Comparison of ENCODE assay signal across 8 mouse cellular contexts in the genomic region with DNA sequence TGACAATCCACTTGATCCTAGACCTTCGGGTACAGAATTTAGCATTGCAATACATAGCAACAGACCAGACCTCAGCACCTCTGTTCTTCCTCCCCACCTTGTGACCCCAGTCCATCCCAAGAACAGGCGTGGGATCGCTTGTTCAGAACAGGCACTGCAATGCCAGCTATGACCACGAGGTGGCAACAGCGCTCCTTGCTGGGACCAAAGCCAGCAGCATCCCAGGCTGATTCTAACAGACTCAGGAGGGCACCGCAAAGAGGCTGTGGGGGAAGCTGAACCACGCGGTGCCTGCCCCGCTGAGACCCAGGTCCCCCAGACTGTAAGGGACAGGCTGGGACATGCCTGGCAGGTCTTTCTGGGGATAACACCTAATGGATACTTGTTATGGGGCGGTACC. TPM values are rescaled to one million over a fixed set of nuclear protein-coding genes. Genes with fewer than 3 reads are reported as not detected.
DNase-seq lines count a peak whose midpoint lies in the region; ATAC-seq and TF ChIP-seq lines count a peak whose summit lies in the region.

No protein-coding gene starts in this region.

- no peaks in the 10 kb centered on the region for H3K36me3 ChIP-seq in C2C12 (ENCODE audit: control insufficient read depth, insufficient read depth)
- no peaks in the 10 kb centered on the region for H3K36me3 ChIP-seq in embryonic facial prominence, embryonic 15.5 days
- no peaks in the 10 kb centered on the region for H3K36me3 ChIP-seq in heart, embryonic 13.5 days
- H3K36me3 ChIP-seq in kidney, postnatal 0 days (ENCODE audit: insufficient read depth, low read length), result no peaks in the 10 kb centered on the region
- H3K36me3 ChIP-seq in liver, embryonic 12.5 days, result no peaks in the 10 kb centered on the region
- no peaks in the 10 kb centered on the region for H3K36me3 ChIP-seq in stomach, embryonic 15.5 days

- peak; percentile 86 for DNase-seq in kidney, postnatal 0 days (ENCODE audit: low spot score)
- peak; percentile 97 for DNase-seq in neural tube, embryonic 10.5 days (ENCODE audit: extremely low spot score, low spot score)

- no peaks in the 10 kb centered on the region for H3K27me3 ChIP-seq in C2C12 (ENCODE audit: control insufficient read depth, insufficient read depth, insufficient read length)
- H3K27me3 ChIP-seq in embryonic facial prominence, embryonic 15.5 days, result no peaks in the 10 kb centered on the region
- H3K27me3 ChIP-seq in heart, embryonic 13.5 days (replicated peaks), result no peaks in the 10 kb centered on the region
- no peaks in the 10 kb centered on the region for H3K27me3 ChIP-seq in kidney, postnatal 0 days (ENCODE audit: insufficient read depth, low read length)
- peaks cover 7% of the 10 kb centered on the region; the same call in 1 of the 2 replicates for H3K27me3 ChIP-seq in liver, embryonic 12.5 days (replicated peaks)
- no peaks in the 10 kb centered on the region for H3K27me3 ChIP-seq in stomach, embryonic 15.5 days (replicated peaks)

- no peaks in the 10 kb centered on the region for H3K79me2 ChIP-seq in C2C12 (ENCODE audit: control insufficient read depth, insufficient read depth)

- H3K9ac ChIP-seq in embryonic facial prominence, embryonic 15.5 days, result no peak overlapping the region
- no peak overlapping the region for H3K9ac ChIP-seq in heart, embryonic 13.5 days
- no peak overlapping the region for H3K9ac ChIP-seq in kidney, postnatal 0 days (ENCODE audit: low read depth, low read length)
- no peak overlapping the region for H3K9ac ChIP-seq in liver, embryonic 12.5 days
- H3K9ac ChIP-seq in stomach, embryonic 15.5 days, result no peak overlapping the region

- no peak overlapping the region for H3ac ChIP-seq in C2C12 (ENCODE audit: control insufficient read depth, insufficient read length, low read depth)

- no peaks in the 10 kb centered on the region for H3K4me1 ChIP-seq in bone marrow, adult 2 months (ENCODE audit: control insufficient read depth, insufficient read depth, low read length)
- peaks cover 4% of the 10 kb centered on the region for H3K4me1 ChIP-seq in embryonic facial prominence, embryonic 15.5 days
- H3K4me1 ChIP-seq in heart, embryonic 13.5 days, result peaks cover 3% of the 10 kb centered on the region
- H3K4me1 ChIP-seq in kidney, postnatal 0 days (replicated peaks; ENCODE audit: insufficient read depth, low read length), result no peaks in the 10 kb centered on the region
- H3K4me1 ChIP-seq in liver, embryonic 12.5 days, result peaks cover 17% of the 10 kb centered on the region
- H3K4me1 ChIP-seq in stomach, embryonic 15.5 days, result peaks cover 2% of the 10 kb centered on the region; the same call in 1 of the 2 replicates

- H3K79me3 ChIP-seq in C2C12 (ENCODE audit: low read depth), result no peaks in the 10 kb centered on the region

- H3K9me3 ChIP-seq in embryonic facial prominence, embryonic 15.5 days (replicated peaks), result no peaks in the 10 kb centered on the region
- H3K9me3 ChIP-seq in heart, embryonic 13.5 days, result no peaks in the 10 kb centered on the region
- H3K9me3 ChIP-seq in kidney, postnatal 0 days (replicated peaks; ENCODE audit: low read length), result no peaks in the 10 kb centered on the region
- H3K9me3 ChIP-seq in liver, embryonic 12.5 days (replicated peaks), result no peaks in the 10 kb centered on the region
- H3K9me3 ChIP-seq in stomach, embryonic 15.5 days, result no peaks in the 10 kb centered on the region

- H3K4me2 ChIP-seq in embryonic facial prominence, embryonic 15.5 days (replicated peaks), result no peak overlapping the region
- H3K4me2 ChIP-seq in heart, embryonic 13.5 days, result no peak overlapping the region
- H3K4me2 ChIP-seq in kidney, postnatal 0 days (ENCODE audit: low read length), result no peak overlapping the region
- H3K4me2 ChIP-seq in liver, embryonic 12.5 days, result 0 out of 2 replicates have a peak overlapping the region, but pooled peaks have one; percentile 27
- H3K4me2 ChIP-seq in stomach, embryonic 15.5 days, result no peak overlapping the region

- TF ChIP-seq CTCF in C2C12 (IDR thresholded peaks at IDR 0.05; ENCODE audit: control insufficient read depth, insufficient read depth, insufficient read length), result peak; percentile 98
- peak; percentile 100 for TF ChIP-seq CTCF in bone marrow, adult 2 months (IDR thresholded peaks at IDR 0.05; ENCODE audit: control insufficient read depth, insufficient read depth, low read length)
- TF ChIP-seq CTCF in kidney, postnatal 0 days (IDR thresholded peaks at IDR 0.05; ENCODE audit: low read depth), result peak; percentile 99

- no peak overlapping the region for H3K4me3 ChIP-seq in C2C12 (ENCODE audit: insufficient read depth, poor library complexity, severe bottlenecking)
- no peak overlapping the region for H3K4me3 ChIP-seq in bone marrow, adult 2 months (replicated peaks; ENCODE audit: control insufficient read depth, low read depth, low read length)
- no peak overlapping the region for H3K4me3 ChIP-seq in embryonic facial prominence, embryonic 15.5 days (replicated peaks)
- no peak overlapping the region for H3K4me3 ChIP-seq in heart, embryonic 13.5 days
- no peak overlapping the region for H3K4me3 ChIP-seq in kidney, postnatal 0 days (replicated peaks; ENCODE audit: low read depth, low read length)
- H3K4me3 ChIP-seq in liver, embryonic 12.5 days, result no peak overlapping the region
- no peak overlapping the region for H3K4me3 ChIP-seq in stomach, embryonic 15.5 days (replicated peaks)

- TF ChIP-seq POLR2A in bone marrow, adult 2 months (IDR thresholded peaks at IDR 0.05; ENCODE audit: borderline replicate concordance, control insufficient read depth, low read depth, low read length), result no peak

- H3K27ac ChIP-seq in bone marrow, adult 2 months (ENCODE audit: control insufficient read depth, insufficient read depth, low read depth, low read length, poor library complexity), result no peak overlapping the region
- no peak overlapping the region for H3K27ac ChIP-seq in embryonic facial prominence, embryonic 15.5 days (replicated peaks)
- H3K27ac ChIP-seq in heart, embryonic 13.5 days (replicated peaks), result no peak overlapping the region
- no peak overlapping the region for H3K27ac ChIP-seq in kidney, postnatal 0 days
- H3K27ac ChIP-seq in liver, embryonic 12.5 days, result no peak overlapping the region
- H3K27ac ChIP-seq in stomach, embryonic 15.5 days, result no peak overlapping the region

- 5% methylated on average over 10 of the region's 10 CpGs for WGBS in bone marrow, adult 2 months
- 1% methylated on average over 10 of the region's 10 CpGs for WGBS in embryonic facial prominence, embryonic 15.5 days
- WGBS in heart, embryonic 13.5 days, result 6% methylated on average over 10 of the region's 10 CpGs
- WGBS in kidney, postnatal 0 days, result 5% methylated on average over 10 of the region's 10 CpGs
- 4% methylated on average over 10 of the region's 10 CpGs for WGBS in liver, embryonic 12.5 days (ENCODE audit: insufficient replicate concordance)
- WGBS in stomach, embryonic 15.5 days, result 4% methylated on average over 10 of the region's 10 CpGs

- peak; percentile 69; the same call in 1 of the 2 replicates for ATAC-seq in embryonic facial prominence, embryonic 15.5 days (ENCODE audit: insufficient number of reproducible peaks, low FRiP score, low TSS enrichment, low read depth)
- ATAC-seq in heart, embryonic 13.5 days (ENCODE audit: extremely low read depth, insufficient number of reproducible peaks, low FRiP score, low TSS enrichment), result peak; percentile 37; the same call in 1 of the 2 replicates
- peak; percentile 63 for ATAC-seq in kidney, postnatal 0 days (replicated peaks; ENCODE audit: low FRiP score, low read depth)
- ATAC-seq in liver, embryonic 12.5 days, result peak; percentile 63
- peak; percentile 31; the same call in 1 of the 2 replicates for ATAC-seq in stomach, embryonic 15.5 days (ENCODE audit: insufficient read depth, low FRiP score, low read depth)

TF ChIP-seq in C2C12, 6 proteins besides CTCF, POLR2A, EP300 and RAD21 (continues in another document):
- TF ChIP-seq CEBPB (IDR thresholded peaks at IDR 0.05; ENCODE audit: low read depth), result no peak
- TF ChIP-seq FOSL1 (IDR thresholded peaks at IDR 0.05; ENCODE audit: insufficient read depth, low read length, poor library complexity, severe bottlenecking), result no peak
- no peak for TF ChIP-seq USF1 (IDR thresholded peaks at IDR 0.05; ENCODE audit: low read depth)
- TF ChIP-seq MYOD1 (IDR thresholded peaks at IDR 0.05; ENCODE audit: control insufficient read depth, insufficient read length, low read depth), result no peak

RNA-seq across cellular contexts. Expression of a gene that starts 13.5 kb away (rescaled TPM):
- polyA plus RNA-seq in C2C12 (2012; fragmentation: generic; extraction: Trizol), result not detected
- not detected in 2 replicates for polyA plus RNA-seq in bone marrow, adult 2 months (2011; ENCODE audit: insufficient read depth, insufficient read length, low replicate concordance, missing spikeins)
- 0.72 and 0.85 TPM in 2 replicates for polyA plus RNA-seq in embryonic facial prominence, embryonic 15.5 days (2015; fragmentation: Nextera tagmentation; extraction: Ambion mirVana)
- 0.03 and 0.08 TPM in 2 replicates for polyA plus RNA-seq in heart, embryonic 13.5 days (2015; fragmentation: Nextera tagmentation; extraction: Ambion mirVana)
- polyA plus RNA-seq in kidney, postnatal 0 days (2015; fragmentation: Nextera tagmentation; extraction: Ambion mirVana), result 1.1 and 1.3 TPM in 2 replicates
- polyA plus RNA-seq in liver, embryonic 12.5 days (2016; fragmentation: Nextera tagmentation; extraction: Ambion mirVana), result 0.05 TPM in 1 of 2 replicates, not detected in the other
- polyA plus RNA-seq in stomach, embryonic 15.5 days (2015; fragmentation: Nextera tagmentation; extraction: Ambion mirVana), result 0.15 and 0.35 TPM in 2 replicates

RNA-seq across cellular contexts. Expression of a gene that starts 21.6 kb away (rescaled TPM):
- polyA plus RNA-seq in C2C12 (2012; fragmentation: generic; extraction: Trizol), result 397 TPM
- 38.0 and 99.4 TPM in 2 replicates for polyA plus RNA-seq in bone marrow, adult 2 months (2011; ENCODE audit: insufficient read depth, insufficient read length, low replicate concordance, missing spikeins)
- 185 and 195 TPM in 2 replicates for polyA plus RNA-seq in embryonic facial prominence, embryonic 15.5 days (2015; fragmentation: Nextera tagmentation; extraction: Ambion mirVana)
- 153 and 160 TPM in 2 replicates for polyA plus RNA-seq in heart, embryonic 13.5 days (2015; fragmentation: Nextera tagmentation; extraction: Ambion mirVana)
- polyA plus RNA-seq in kidney, postnatal 0 days (2015; fragmentation: Nextera tagmentation; extraction: Ambion mirVana), result 131 and 136 TPM in 2 replicates
- polyA plus RNA-seq in liver, embryonic 12.5 days (2016; fragmentation: Nextera tagmentation; extraction: Ambion mirVana), result 295 and 306 TPM in 2 replicates
- 193 and 215 TPM in 2 replicates for polyA plus RNA-seq in stomach, embryonic 15.5 days (2015; fragmentation: Nextera tagmentation; extraction: Ambion mirVana)

RNA-seq across cellular contexts. Expression of a gene that starts 30.8 kb away (rescaled TPM):
- polyA plus RNA-seq in C2C12 (2012; fragmentation: generic; extraction: Trizol), result 37.9 TPM
- polyA plus RNA-seq in bone marrow, adult 2 months (2011; ENCODE audit: insufficient read depth, insufficient read length, low replicate concordance, missing spikeins), result 17.7 and 22.0 TPM in 2 replicates
- polyA plus RNA-seq in embryonic facial prominence, embryonic 15.5 days (2015; fragmentation: Nextera tagmentation; extraction: Ambion mirVana), result 32.5 and 35.3 TPM in 2 replicates
- 16.0 and 18.3 TPM in 2 replicates for polyA plus RNA-seq in heart, embryonic 13.5 days (2015; fragmentation: Nextera tagmentation; extraction: Ambion mirVana)
- polyA plus RNA-seq in kidney, postnatal 0 days (2015; fragmentation: Nextera tagmentation; extraction: Ambion mirVana), result 34.5 and 35.6 TPM in 2 replicates
- 14.1 and 16.8 TPM in 2 replicates for polyA plus RNA-seq in liver, embryonic 12.5 days (2016; fragmentation: Nextera tagmentation; extraction: Ambion mirVana)
- polyA plus RNA-seq in stomach, embryonic 15.5 days (2015; fragmentation: Nextera tagmentation; extraction: Ambion mirVana), result 23.6 and 33.1 TPM in 2 replicates
